Mouse (Mus musculus) ES-E14 (cell line): ENCODE measurements around the gene Med18.

Source experiments
- ZC3H11A ChIP-seq: IDR thresholded peaks from 2 replicates; pipeline ENCODE4 v1.6.1; 2012; ENCODE audit warnings: low read depth, mild to moderate bottlenecking, inconsistent platforms, low read length, borderline replicate concordance
- ZNF384 ChIP-seq: IDR thresholded peaks from 2 replicates; pipeline ENCODE4 v1.6.1; 2012; ENCODE audit warnings: low read depth, low read length, inconsistent platforms

DNA sequence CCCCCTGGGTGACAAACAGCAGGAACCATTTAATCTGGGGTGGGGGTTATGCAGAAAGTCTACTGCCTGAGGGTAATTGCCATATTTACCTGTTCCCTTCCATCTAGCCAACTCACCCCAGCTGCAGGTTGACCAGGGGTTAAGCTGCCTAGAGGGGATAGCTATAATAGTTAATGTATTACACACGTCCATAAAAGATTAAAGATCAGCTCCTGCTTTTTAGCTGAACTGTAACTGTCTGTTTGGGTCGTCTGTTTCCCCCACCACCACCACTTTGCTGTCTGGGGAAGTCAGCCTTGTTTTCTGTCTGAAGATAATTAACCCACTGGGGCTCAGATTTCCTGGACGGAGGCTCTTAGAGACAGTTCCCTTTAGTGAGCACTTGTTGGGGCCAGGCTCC, 6.2 kb upstream of the Med18 start:
- TF ChIP-seq ZC3H11A (no peak), ZNF384 (no peak)
